Mouse (Mus musculus) MN1 (cell line): ENCODE measurements at regions not wholly inside any gene's neighbourhood (a gene's known extent, or its start where the extent isn't known, plus 50 kb on each side); places are given as distances from the start of the nearest gene placed in this dataset.

Experiments
- DNase-seq: peaks from one replicate; pipeline ENCODE4 v3.0.0-alpha.2; 2016; ENCODE audit warnings: low spot score

DNA sequence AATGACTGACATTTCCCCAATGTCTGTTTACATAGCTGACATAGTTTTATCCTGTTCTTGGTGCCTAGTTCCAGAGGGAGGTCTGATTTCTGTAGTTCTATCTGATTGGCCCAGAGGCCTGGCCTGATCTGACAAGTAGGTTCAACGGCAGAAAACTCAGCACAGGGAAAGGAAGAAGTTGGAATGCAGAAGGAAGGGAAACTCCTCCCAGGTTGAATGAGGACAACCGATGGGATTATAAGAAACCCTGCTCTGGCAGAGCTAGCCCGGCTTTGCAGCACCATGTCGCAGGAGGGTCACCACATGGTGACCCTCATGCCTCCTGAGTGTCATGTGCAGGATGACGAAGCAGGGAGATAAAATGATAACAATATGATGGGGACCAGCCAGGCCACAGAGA is 89.8 kb upstream of the Gsc start:
- no peak for DNase-seq

GRCm38 (mm10) chr12:104560934-104561565 is 87.9 kb upstream of the Gsc start:
- no peak for DNase-seq

GRCm38 (mm10) chr12:104557761-104558160 is 84.6 kb upstream of the Gsc start:
- DNase-seq: peak; percentile 11

- no peak for DNase-seq
Observed at GRCm38 (mm10) chr12:104557307-104557706, 84.2 kb upstream of the Gsc start.

DNA sequence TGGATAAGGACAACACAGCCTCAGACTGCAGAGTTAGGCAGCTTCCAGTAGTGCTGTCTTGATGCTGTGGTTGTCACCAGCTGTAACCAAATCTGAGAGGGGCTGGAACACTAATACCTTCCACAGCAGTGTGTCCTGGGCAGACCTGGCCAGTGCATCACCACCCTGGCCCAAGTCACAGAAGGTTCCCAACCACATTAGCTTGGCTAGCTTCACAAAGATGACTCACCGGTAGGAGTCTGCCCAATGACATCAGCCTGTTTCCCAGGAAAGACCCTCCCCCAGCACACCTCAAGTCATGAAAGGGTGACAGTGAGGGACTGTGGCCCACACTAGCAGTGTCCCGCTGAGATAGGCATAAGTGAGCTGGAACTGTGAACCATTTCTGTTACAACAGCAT is 75.5 kb upstream of the Gsc start:
- no peak for DNase-seq

GRCm38 (mm10) chr12:104547561-104547960 is 74.4 kb upstream of the Gsc start:
- no peak for DNase-seq

GRCm38 (mm10) chr12:104545993-104546769 is 73.1 kb upstream of the Gsc start:
- DNase-seq: no peak

DNA sequence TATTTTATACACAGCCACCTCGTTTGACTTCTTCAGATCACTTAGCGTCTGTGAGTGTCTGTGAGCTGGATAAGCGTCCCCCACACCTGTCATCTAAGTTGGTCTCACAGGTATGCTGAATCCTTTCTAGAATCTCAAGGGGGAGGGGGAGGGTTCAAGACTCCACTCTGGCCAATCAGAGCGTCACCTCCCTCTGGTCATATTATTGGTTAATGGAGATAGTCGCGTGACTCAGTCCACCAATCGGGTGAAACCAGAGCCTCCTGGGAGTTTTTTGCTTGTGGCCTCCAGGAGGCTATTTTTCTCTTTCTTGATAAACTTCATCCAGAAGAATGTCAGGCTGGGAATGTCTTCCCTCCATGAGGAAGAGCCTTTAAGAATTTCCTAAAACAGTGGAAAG is 66.8 kb upstream of the Gsc start:
- no peak for DNase-seq

DNA sequence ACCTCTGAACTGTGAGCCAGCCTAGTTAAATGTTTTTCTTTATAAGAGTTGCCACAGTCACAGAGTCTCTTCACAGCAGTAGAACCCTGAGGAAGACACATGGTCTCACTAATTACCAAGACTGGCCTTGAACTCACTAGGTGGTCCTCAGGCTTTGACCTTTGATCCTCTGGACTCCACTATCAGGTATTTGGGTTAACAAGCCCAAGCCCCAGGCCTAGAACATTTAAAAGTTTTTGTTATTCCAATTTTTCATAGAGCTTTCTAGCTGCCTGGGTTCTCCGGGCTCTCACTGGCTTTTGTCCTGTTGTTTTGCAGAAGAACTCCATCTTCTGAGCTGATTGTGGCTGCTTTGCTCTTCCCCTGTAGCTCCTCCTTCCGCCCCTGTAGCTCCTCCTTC is 65.3 kb upstream of the Gsc start:
- DNase-seq: no peak

- DNase-seq: no peak
Observed at GRCm38 (mm10) chr12:104531512-104532447, 58.6 kb upstream of the Gsc start.

GRCm38 (mm10) chr12:104530586-104530985 is 57.5 kb upstream of the Gsc start:
- DNase-seq: no peak
